Mouse (Mus musculus) kidney, embryonic 16.5 days (tissue): ENCODE measurements around the gene Vsig8. TPM values are rescaled to one million over a fixed set of nuclear protein-coding genes. Genes with fewer than 3 reads are reported as not detected.

Source experiments
- ATAC-seq: fragments of 200-750 bp; cut with Nextera tagmentation; 2 replicates; pipeline ENCODE4 v1.8.0; 2017; ENCODE audit warnings: moderate TSS enrichment; ENCODE audit not compliant: low FRiP score, low TSS enrichment
- H3K27ac ChIP-seq: fragments of 300-500 bp; sonication (generic); 2 replicates; pipeline ENCODE4 v1.5.1; 2014; ENCODE audit warnings: low read length
- H3K27me3 ChIP-seq: fragments of 300-500 bp; sonication (generic); 2 replicates; pipeline ENCODE4 v1.6.1; 2014; ENCODE audit warnings: low read length, control low read depth, mixed read lengths; ENCODE audit not compliant: insufficient read depth
- H3K36me3 ChIP-seq: fragments of 300-500 bp; sonication (generic); 2 replicates; pipeline ENCODE4 v1.6.1; 2014; ENCODE audit warnings: low read length, control low read depth, mixed read lengths; ENCODE audit not compliant: insufficient read depth
- H3K4me1 ChIP-seq: fragments of 300-500 bp; sonication (generic); 2 replicates; pipeline ENCODE4 v1.6.1; 2014; ENCODE audit warnings: low read length, control low read depth, mixed read lengths; ENCODE audit not compliant: insufficient read depth
- H3K4me2 ChIP-seq: fragments of 300-500 bp; sonication (generic); replicated peaks from 2 replicates; pipeline ENCODE4 v1.6.1; 2014; ENCODE audit warnings: low read depth, low read length
- H3K4me3 ChIP-seq: fragments of 300-500 bp; sonication (generic); 2 replicates; pipeline ENCODE4 v1.5.1; 2014; ENCODE audit warnings: mild to moderate bottlenecking, low read length
- H3K9ac ChIP-seq: fragments of 300-500 bp; sonication (generic); replicated peaks from 2 replicates; pipeline ENCODE4 v1.6.1; 2014; ENCODE audit warnings: low read length
- H3K9me3 ChIP-seq: fragments of 300-500 bp; sonication (generic); 2 replicates; pipeline ENCODE4 v1.6.1; 2016; ENCODE audit warnings: low read length, control low read depth
- WGBS: fragments of 180-500 bp; shearing (Covaris S2); extraction: QIAGEN DNeasy Blood & Tissue Kit; methylation state at CpG from one replicate; pipeline ENCODE4 v1.1.7; 2014; 5-methylcytosine and 5-hydroxymethylcytosine counted together
- polyA plus RNA-seq: library from polyadenylated mRNA; unstranded; fragments of >200 nt; fragmentation: Nextera tagmentation; extraction: Ambion mirVana; gene quantifications from 2 replicates; pipeline ENCODE4 v1.2.1, GENCODE M21; 2015

Gene Vsig8
- polyA plus RNA-seq = 0.34 and 0.68 TPM in 2 replicates

DNA sequence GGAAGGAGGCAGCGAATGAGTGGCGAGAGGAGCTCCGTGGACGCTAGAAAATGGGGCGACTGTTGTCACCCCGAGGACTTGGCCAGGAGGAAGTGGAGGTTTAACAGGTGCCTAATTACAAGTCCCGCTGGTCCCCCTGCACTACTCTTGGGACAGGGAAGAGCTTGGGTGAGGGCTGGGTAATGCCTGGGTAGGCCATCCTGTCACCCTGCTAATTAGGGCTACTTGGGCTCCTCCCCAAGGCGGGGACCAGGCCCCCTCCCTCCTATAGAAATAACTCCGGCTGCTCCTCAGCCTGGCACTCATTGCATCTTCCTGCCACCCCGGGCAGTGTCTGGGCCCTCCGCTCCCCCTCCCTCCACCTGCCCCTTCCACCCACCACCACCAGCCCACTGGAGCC, at the start of gene Vsig8:
TSS of gene Vsig8 (plus strand) at position 301 of the 400 bp plus-strand sequence.
- 76% methylated on average over 11 of the region's 11 CpGs for WGBS
- no peak within 1 kb of the TSS for H3K4me3 ChIP-seq

DNA sequence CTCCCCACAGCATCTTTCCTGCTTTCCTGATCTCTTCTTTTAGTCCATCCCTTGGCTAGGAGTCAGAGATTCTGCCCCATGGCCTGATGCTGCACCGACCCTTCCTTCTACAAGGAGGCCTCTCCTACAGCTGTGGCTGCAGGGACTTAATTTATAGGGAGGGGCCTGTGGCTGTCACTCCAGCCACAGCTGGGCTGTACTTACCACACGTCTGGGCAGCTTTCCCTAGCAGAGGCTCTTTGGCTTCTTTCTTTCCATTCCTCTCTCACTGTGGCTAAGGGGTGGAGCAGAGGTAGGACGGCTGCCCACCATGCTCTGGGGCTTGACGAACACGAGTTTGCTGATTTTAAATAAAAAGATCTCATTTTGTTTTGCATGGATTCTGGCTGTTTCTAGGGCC, 48.7 kb upstream of the Vsig8 start:
- no peaks in the 10 kb centered on the region for H3K9me3 ChIP-seq
- 57% methylated on average over 5 of the region's 5 CpGs for WGBS
- no peaks in the 10 kb centered on the region for H3K27me3 ChIP-seq
- peaks cover 33% of the 10 kb centered on the region for H3K4me1 ChIP-seq
- H3K9ac ChIP-seq = no peak overlapping the region
- ATAC-seq = no peak
- no peak overlapping the region for H3K4me2 ChIP-seq
- H3K36me3 ChIP-seq = peaks cover 28% of the 10 kb centered on the region
- H3K27ac ChIP-seq = no peak overlapping the region
- H3K4me3 ChIP-seq = no peak overlapping the region

More for the DNA sequence above, at the start of gene Vsig8:
- Histone ChIP-seq H3K9ac (no peak within 1 kb of the TSS), H3K27ac (no peak within 1 kb of the TSS), H3K9me3 (no peaks in the 10 kb centered on the region), H3K4me1 (peaks cover 19% of the 10 kb centered on the region), H3K4me2 (no peak within 1 kb of the TSS), H3K36me3 (no peaks in the 10 kb centered on the region), H3K27me3 (peaks cover 9% of the 10 kb centered on the region)
- no peak for ATAC-seq

DNA sequence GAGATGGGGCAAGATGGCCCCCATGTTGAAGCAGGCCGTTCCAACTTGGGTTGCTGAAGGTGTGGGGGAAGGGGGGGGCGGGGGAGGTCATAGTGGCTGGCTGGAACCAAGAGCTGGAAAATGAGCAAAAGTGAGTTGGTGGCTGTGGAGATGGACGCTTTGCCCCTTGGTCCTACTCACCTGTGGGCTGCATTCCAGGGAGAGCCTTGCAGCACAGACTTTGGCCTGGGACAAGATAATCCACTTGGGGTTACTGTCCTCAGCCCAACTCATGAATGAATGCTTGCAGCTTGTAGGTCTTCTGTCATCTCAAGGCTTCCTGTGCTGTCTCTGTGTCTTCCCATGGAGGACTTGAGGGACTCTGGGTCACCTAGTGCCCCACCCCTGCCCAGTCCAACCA, 48.0 kb upstream of the Vsig8 start:
- Histone ChIP-seq H3K9me3 (no peaks in the 10 kb centered on the region), H3K4me1 (peaks cover 27% of the 10 kb centered on the region), H3K9ac (no peak overlapping the region), H3K27me3 (no peaks in the 10 kb centered on the region), H3K36me3 (peaks cover 28% of the 10 kb centered on the region), H3K4me3 (no peak overlapping the region), H3K27ac (no peak overlapping the region), H3K4me2 (no peak overlapping the region)
- 85% methylated on average over 3 of the region's 3 CpGs for WGBS
- no peak for ATAC-seq

DNA sequence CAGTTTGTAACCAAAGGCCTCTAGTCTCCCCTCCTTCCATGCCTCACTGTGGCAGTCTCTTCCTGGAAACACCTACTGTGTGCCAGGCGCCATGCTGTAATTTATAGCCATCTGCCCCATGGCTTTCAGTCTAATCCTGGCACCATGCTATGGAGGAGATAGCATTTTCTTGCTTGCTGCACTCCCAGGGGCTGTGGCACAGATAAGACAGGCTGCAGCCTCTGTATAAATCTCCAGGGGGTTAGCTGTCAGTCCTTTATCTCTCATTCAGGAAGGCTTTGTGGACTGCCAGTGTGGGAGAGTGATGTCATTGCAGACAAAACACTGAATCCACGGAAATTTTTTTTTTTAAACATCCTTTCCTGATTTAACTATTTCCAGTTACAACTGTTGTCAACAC, 47.6 kb upstream of the Vsig8 start:
- Histone ChIP-seq H3K4me3 (no peak overlapping the region), H3K9me3 (no peaks in the 10 kb centered on the region), H3K4me1 (peaks cover 24% of the 10 kb centered on the region), H3K27ac (no peak overlapping the region), H3K9ac (no peak overlapping the region), H3K36me3 (peaks cover 28% of the 10 kb centered on the region), H3K27me3 (no peaks in the 10 kb centered on the region), H3K4me2 (no peak overlapping the region)
- WGBS = 58% methylated on average over 2 of the region's 2 CpGs
- no peak for ATAC-seq

DNA sequence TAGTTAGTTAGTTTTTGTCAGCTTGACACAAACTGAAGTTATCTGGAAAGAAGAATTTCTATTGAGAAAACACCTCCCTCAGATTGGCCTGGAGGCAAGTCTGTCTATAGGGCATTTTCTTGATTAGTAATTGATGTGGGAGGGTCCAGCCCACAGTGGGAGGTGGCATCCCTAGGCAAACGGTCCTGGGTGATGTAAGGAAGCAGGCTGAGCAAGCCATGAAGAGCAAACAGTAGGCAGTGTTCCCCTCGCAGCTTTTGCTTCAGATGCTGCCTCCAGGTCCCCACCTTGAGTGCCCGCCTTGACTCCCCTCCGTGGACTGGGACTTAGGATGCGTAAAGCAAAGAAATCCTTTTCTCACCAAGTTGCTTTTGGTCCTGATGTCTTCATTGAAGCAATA, 46.5 kb upstream of the Vsig8 start:
- Histone ChIP-seq H3K9me3 (no peaks in the 10 kb centered on the region), H3K27ac (no peak overlapping the region), H3K9ac (no peak overlapping the region), H3K27me3 (no peaks in the 10 kb centered on the region), H3K4me3 (no peak overlapping the region), H3K36me3 (peaks cover 28% of the 10 kb centered on the region), H3K4me2 (no peak overlapping the region), H3K4me1 (peaks cover 25% of the 10 kb centered on the region)
- 79% methylated on average over 5 of the region's 5 CpGs for WGBS
- ATAC-seq = no peak

DNA sequence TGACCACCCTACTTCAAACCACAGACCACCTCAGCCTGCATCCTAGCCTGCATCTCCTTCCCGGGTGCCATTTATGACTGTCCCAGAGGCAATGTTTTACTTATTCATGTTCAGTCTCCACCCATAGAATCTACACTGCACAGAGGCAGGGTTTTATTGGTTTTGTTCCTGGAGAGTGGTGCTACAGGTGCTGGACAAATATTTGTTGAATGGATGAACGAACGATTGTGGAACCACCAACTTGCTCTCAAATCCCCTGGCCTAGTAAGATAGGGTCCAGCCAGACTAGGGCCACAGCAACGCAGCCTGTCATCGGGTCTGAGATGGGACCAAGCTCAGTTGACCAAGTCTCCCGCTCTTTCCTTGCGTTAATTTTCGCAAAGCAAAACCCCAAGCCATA, 45.8 kb upstream of the Vsig8 start:
- peak overlapping the region; percentile 14; the same call in 1 of the 2 replicates for H3K27ac ChIP-seq
- peak overlapping the region; percentile 33 for H3K4me2 ChIP-seq
- no peaks in the 10 kb centered on the region for H3K27me3 ChIP-seq
- H3K36me3 ChIP-seq = peaks cover 28% of the 10 kb centered on the region
- WGBS = 33% methylated on average over 8 of the region's 8 CpGs
- H3K4me1 ChIP-seq = peaks cover 28% of the 10 kb centered on the region
- H3K9ac ChIP-seq = no peak overlapping the region; the same call in 1 of the 2 replicates
- no peaks in the 10 kb centered on the region for H3K9me3 ChIP-seq
- ATAC-seq = no peak
- peak overlapping the region; percentile 12; the same call in 1 of the 2 replicates for H3K4me3 ChIP-seq

DNA sequence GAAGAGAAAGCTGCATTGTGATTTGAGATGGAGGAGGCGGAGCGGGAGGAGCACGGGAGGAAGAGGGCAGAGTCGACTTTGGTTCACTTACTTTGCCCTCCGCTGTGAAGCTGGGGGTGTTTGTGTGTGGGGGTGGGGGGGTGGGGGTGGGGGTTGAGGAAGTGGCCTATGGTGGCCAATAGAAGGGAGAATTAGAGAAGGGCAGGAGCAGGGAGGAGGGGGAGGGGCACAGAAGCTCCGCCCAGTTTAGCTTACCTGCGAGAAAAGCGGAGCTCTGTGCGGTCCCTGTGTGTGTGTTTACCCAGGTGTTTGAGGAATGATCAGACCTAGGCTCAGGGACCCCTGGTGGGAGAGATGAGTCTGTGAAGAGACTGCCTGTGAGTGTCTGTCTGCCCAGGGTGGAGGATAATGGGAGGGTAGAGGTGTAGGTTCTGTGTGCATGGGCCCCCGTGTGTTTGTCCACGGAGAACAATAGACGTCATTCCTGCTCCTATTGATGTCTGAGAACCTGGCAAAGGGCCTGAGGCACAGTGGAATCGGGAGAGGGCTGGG, 45.2 kb upstream of the Vsig8 start:
- Histone ChIP-seq H3K27me3 (no peaks in the 10 kb centered on the region), H3K9ac (no peak overlapping the region; the same call in 1 of the 2 replicates), H3K36me3 (peaks cover 24% of the 10 kb centered on the region), H3K9me3 (no peaks in the 10 kb centered on the region), H3K4me1 (peaks cover 32% of the 10 kb centered on the region), H3K4me3 (peak overlapping the region; percentile 12; the same call in 1 of the 2 replicates), H3K4me2 (peak overlapping the region; percentile 33), H3K27ac (peak overlapping the region; percentile 14; the same call in 1 of the 2 replicates)
- WGBS = 20% methylated on average over 13 of the region's 13 CpGs
- peak; percentile 46 for ATAC-seq

DNA sequence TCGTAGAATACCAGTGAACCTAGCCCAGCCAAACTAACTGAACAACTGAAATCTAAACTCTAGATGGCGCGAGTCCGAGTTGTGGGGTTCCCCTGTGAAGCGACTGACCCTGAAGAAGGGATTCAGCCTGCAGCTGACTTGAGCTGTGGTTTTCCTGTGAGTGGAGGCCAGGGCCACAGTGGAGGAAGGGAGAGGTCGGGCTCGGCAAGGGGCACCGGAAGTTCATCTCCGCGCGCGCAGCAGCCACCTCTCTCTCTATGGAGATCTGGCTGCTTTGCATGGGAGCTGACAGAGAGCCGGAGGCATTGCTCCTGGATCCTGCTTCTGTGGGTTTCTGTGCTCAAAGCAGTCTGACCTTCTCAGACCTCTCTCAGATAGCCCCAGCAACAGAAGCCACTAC, 42.8 kb upstream of the Vsig8 start:
- Histone ChIP-seq H3K36me3 (peaks cover 8% of the 10 kb centered on the region; the same call in 1 of the 2 replicates), H3K27ac (peak overlapping the region; percentile 79), H3K4me1 (peaks cover 35% of the 10 kb centered on the region), H3K4me2 (peak overlapping the region; percentile 30), H3K9ac (peak overlapping the region; percentile 46; the same call in 1 of the 2 replicates), H3K9me3 (peaks cover 4% of the 10 kb centered on the region; the same call in 1 of the 2 replicates), H3K4me3 (no peak overlapping the region), H3K27me3 (no peaks in the 10 kb centered on the region)
- peak; percentile 49; the same call in 1 of the 2 replicates for ATAC-seq
- WGBS = 21% methylated on average over 13 of the region's 13 CpGs

DNA sequence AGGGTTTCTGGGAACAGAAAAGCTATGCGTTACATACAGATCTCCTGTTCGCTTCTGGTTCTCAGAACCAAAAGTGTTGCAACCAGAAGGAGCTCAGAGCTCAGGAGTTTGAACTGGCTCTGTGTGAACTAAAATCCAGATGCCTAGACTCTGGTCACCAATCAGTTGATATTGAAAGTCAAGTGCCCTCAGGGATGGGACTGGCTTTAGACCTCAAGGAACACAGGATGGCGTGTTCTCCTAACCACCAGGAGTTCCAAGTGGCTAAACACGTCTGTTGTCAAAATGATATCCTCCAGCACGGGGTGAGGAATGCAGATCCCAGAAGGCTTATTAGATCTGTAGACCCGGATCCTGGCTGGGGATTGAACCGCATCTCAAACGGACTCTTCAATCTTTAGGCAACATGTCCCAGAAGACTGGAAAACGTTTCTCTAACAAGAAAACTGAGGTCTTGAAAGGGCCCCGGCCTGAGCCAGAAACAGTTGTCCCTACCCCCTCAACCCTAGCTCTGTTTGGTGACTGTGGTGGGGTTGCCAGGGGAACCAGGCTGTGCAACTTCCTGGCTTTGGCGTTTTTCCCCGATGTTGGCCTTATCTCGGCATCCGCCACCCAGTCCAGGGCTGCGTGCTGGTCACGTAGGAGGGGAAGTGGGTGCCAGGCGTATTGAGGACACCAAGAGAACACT, 42.1 kb upstream of the Vsig8 start:
- no peak for ATAC-seq
- 69% methylated on average over 17 of the region's 17 CpGs for WGBS
- Histone ChIP-seq H3K9ac (peak overlapping the region; percentile 46; the same call in 1 of the 2 replicates), H3K27me3 (no peaks in the 10 kb centered on the region), H3K4me1 (peaks cover 35% of the 10 kb centered on the region), H3K4me3 (no peak overlapping the region), H3K27ac (peak overlapping the region; percentile 79), H3K9me3 (peaks cover 4% of the 10 kb centered on the region; the same call in 1 of the 2 replicates), H3K36me3 (peaks cover 3% of the 10 kb centered on the region; the same call in 1 of the 2 replicates), H3K4me2 (peak overlapping the region; percentile 30; the same call in 1 of the 2 replicates)

DNA sequence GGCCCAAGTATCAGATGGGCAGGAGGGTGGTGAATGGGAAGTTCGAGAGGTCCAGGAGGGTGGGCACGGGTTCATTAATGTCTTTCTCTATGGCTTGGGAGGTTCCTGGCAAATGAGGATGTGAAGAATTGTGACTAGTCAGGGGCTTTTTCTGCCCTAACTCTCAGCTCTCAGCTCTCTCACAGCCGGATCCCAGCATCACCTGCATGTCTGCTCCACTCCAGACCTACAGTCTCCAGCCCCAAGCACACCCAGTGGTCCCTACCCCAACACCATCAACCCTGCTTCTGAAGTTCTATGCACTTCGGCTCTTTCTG, 41.6 kb upstream of the Vsig8 start:
- H3K9ac ChIP-seq = peak overlapping the region; percentile 17; the same call in 1 of the 2 replicates
- no peak overlapping the region for H3K4me3 ChIP-seq
- H3K27me3 ChIP-seq = no peaks in the 10 kb centered on the region
- H3K27ac ChIP-seq = peak overlapping the region; percentile 79
- no peak for ATAC-seq
- peaks cover 35% of the 10 kb centered on the region for H3K4me1 ChIP-seq
- peaks cover 4% of the 10 kb centered on the region; the same call in 1 of the 2 replicates for H3K9me3 ChIP-seq
- 69% methylated on average over 4 of the region's 4 CpGs for whole genome bisulfite sequencing
- no peak overlapping the region for H3K4me2 ChIP-seq
- no peaks in the 10 kb centered on the region for H3K36me3 ChIP-seq
